ENCODE assay signal across 9 mouse cellular contexts in genomic region chr5:115193226-115193625, GRCm38 (mm10). TPM values are rescaled to one million over a fixed set of nuclear protein-coding genes. Genes with fewer than 3 reads are reported as not detected.
DNase-seq lines count a peak whose midpoint lies in the region; ATAC-seq and TF ChIP-seq lines count a peak whose summit lies in the region.
"Had no signal": no experiment of that assay in that cellular context is flagged by ENCODE, and none has a peak within 500 bp of the region (broad histone marks: within the 10 kb centered on the region; RNA-seq: fewer than 3 reads in every experiment).

No protein-coding gene starts in this region.

- peak overlapping the region; percentile 76 for H3K9ac ChIP-seq in hindbrain, postnatal 0 days (replicated peaks; ENCODE audit: low read length)
- H3K9ac ChIP-seq in liver, embryonic 11.5 days (ENCODE audit: low read depth, low read length) = no peak overlapping the region
- peak overlapping the region; percentile 87 for H3K9ac ChIP-seq in midbrain, postnatal 0 days (replicated peaks; ENCODE audit: low read length, poor library complexity, severe bottlenecking)
- H3K9ac ChIP-seq in stomach, embryonic 16.5 days (ENCODE audit: low read length) = peak overlapping the region; percentile 65; the same call in 1 of the 2 replicates

- in situ Hi-C loops in Patski (cut with MboI; ENCODE audit: low pct_unique_long_range_greater_than_20kb) = no loop called here

- 0 out of 2 replicates have a peak overlapping the region, but pooled peaks have one; percentile 68 for H3K27ac ChIP-seq in hindbrain, postnatal 0 days
- H3K27ac ChIP-seq in liver, embryonic 11.5 days (ENCODE audit: low read depth, low read length) = no peak overlapping the region
- no peak overlapping the region for H3K27ac ChIP-seq in midbrain, postnatal 0 days (ENCODE audit: low read depth, low read length)
- no peak overlapping the region for H3K27ac ChIP-seq in stomach, embryonic 16.5 days (ENCODE audit: low read length)

- H3K4me1 ChIP-seq in hindbrain, postnatal 0 days (ENCODE audit: insufficient read depth, low read length) = peaks cover 12% of the 10 kb centered on the region
- peaks cover 12% of the 10 kb centered on the region for H3K4me1 ChIP-seq in liver, embryonic 11.5 days (replicated peaks; ENCODE audit: control insufficient read depth, insufficient read depth, low read length)
- H3K4me1 ChIP-seq in midbrain, postnatal 0 days (ENCODE audit: insufficient read depth, low read length) = peaks cover 7% of the 10 kb centered on the region
- H3K4me1 ChIP-seq in stomach, embryonic 16.5 days (ENCODE audit: control insufficient read depth, insufficient read depth, low read length) = peaks cover 15% of the 10 kb centered on the region

- peak overlapping the region; percentile 97 for H3K4me2 ChIP-seq in hindbrain, postnatal 0 days (ENCODE audit: low read depth, low read length)
- H3K4me2 ChIP-seq in liver, embryonic 11.5 days = peak overlapping the region; percentile 98
- peak overlapping the region; percentile 99 for H3K4me2 ChIP-seq in midbrain, postnatal 0 days (ENCODE audit: low read depth, low read length, poor library complexity, severe bottlenecking)
- H3K4me2 ChIP-seq in stomach, embryonic 16.5 days (ENCODE audit: low read depth, low read length) = peak overlapping the region; percentile 100

- H3K27me3 ChIP-seq in Patski = peaks cover 28% of the 10 kb centered on the region
- H3K27me3 ChIP-seq in hindbrain, postnatal 0 days (ENCODE audit: insufficient read depth, low read length) = peaks cover 12% of the 10 kb centered on the region; the same call in 1 of the 2 replicates
- peaks cover 72% of the 10 kb centered on the region for H3K27me3 ChIP-seq in liver, embryonic 11.5 days (replicated peaks; ENCODE audit: control insufficient read depth, insufficient read depth, low read length)
- H3K27me3 ChIP-seq in midbrain, postnatal 0 days (ENCODE audit: insufficient read depth, low read length) = peaks cover 24% of the 10 kb centered on the region
- peaks cover 37% of the 10 kb centered on the region for H3K27me3 ChIP-seq in stomach, embryonic 16.5 days (ENCODE audit: control insufficient read depth, insufficient read depth, low read length)

- WGBS in hindbrain, postnatal 0 days = under 1% methylated on average over 34 of the region's 34 CpGs
- 2% methylated on average over 34 of the region's 34 CpGs for WGBS in liver, embryonic 11.5 days
- 0% methylated on average over 34 of the region's 34 CpGs for WGBS in midbrain, postnatal 0 days
- under 1% methylated on average over 34 of the region's 34 CpGs for WGBS in stomach, embryonic 16.5 days

- no peak for TF ChIP-seq CTCF in Patski (IDR thresholded peaks at IDR 0.05)
- no peak for TF ChIP-seq CTCF in hindbrain, postnatal 0 days (IDR thresholded peaks at IDR 0.05; ENCODE audit: low read depth)
- TF ChIP-seq CTCF in midbrain, postnatal 0 days (IDR thresholded peaks at IDR 0.05) = no peak; the same call in 1 of the 2 replicates

- H3K9me3 ChIP-seq in hindbrain, postnatal 0 days (ENCODE audit: low read length) = no peaks in the 10 kb centered on the region
- H3K9me3 ChIP-seq in liver, embryonic 11.5 days (ENCODE audit: control insufficient read depth, low read length) = no peaks in the 10 kb centered on the region
- H3K9me3 ChIP-seq in midbrain, postnatal 0 days (ENCODE audit: low read length) = no peaks in the 10 kb centered on the region
- H3K9me3 ChIP-seq in stomach, embryonic 16.5 days (replicated peaks; ENCODE audit: control insufficient read depth, low read length) = no peaks in the 10 kb centered on the region; the same call in 1 of the 2 replicates

- peak; percentile 20 for DNase-seq in Patski (ENCODE audit: low read depth, low spot score)
- peak; percentile 75 to 82 for DNase-seq in cerebellum, adult 18-20 months
- peak; percentile 33 for DNase-seq in forelimb bud, embryonic 11.5 days (ENCODE audit: low read depth, low spot score)
- peak; percentile 43 for DNase-seq in hindbrain, postnatal 0 days (ENCODE audit: low spot score)
- DNase-seq in liver, embryonic 11.5 days (ENCODE audit: low spot score) = peak; percentile 68
- no peak for DNase-seq in midbrain, postnatal 0 days (ENCODE audit: low spot score)
- no peak for DNase-seq in c-Kit-positive CD71-positive TER-119-positive erythroid progenitor cells, embryonic 14.5 days (ENCODE audit: low spot score)

- peak overlapping the region; percentile 62 for H3K4me3 ChIP-seq in hindbrain, postnatal 0 days (ENCODE audit: low read length)
- H3K4me3 ChIP-seq in liver, embryonic 11.5 days (ENCODE audit: low read depth, low read length) = peak overlapping the region; percentile 64
- peak overlapping the region; percentile 66 for H3K4me3 ChIP-seq in midbrain, postnatal 0 days (ENCODE audit: low read depth, low read length)
- peak overlapping the region; percentile 57 for H3K4me3 ChIP-seq in stomach, embryonic 16.5 days (replicated peaks; ENCODE audit: low read length)

- POLR2A ChIA-PET in Patski (lab: Charles Lee) = no interaction called here

- CTCF ChIA-PET in Patski (lab: Charles Lee) = no interaction called here

- H3K36me3 ChIP-seq in hindbrain, postnatal 0 days (ENCODE audit: insufficient read depth, low read length) = no peaks in the 10 kb centered on the region
- no peaks in the 10 kb centered on the region for H3K36me3 ChIP-seq in liver, embryonic 11.5 days (ENCODE audit: control insufficient read depth, insufficient read depth, low read length)
- no peaks in the 10 kb centered on the region for H3K36me3 ChIP-seq in midbrain, postnatal 0 days (ENCODE audit: insufficient read depth, low read length)
- H3K36me3 ChIP-seq in stomach, embryonic 16.5 days (ENCODE audit: control insufficient read depth, insufficient read depth, low read length) = no peaks in the 10 kb centered on the region

- peak; percentile 67 for ATAC-seq in Patski
- 0 out of 2 replicates have a peak, but pooled peaks have one; percentile 19 for ATAC-seq in hindbrain, postnatal 0 days
- ATAC-seq in liver, embryonic 11.5 days (replicated peaks; ENCODE audit: low FRiP score) = peak; percentile 26; the same call in 1 of the 2 replicates
- ATAC-seq in midbrain, postnatal 0 days (ENCODE audit: low FRiP score) = 0 out of 2 replicates have a peak, but pooled peaks have one; percentile 12
- peak; percentile 38; the same call in 1 of the 2 replicates for ATAC-seq in stomach, embryonic 16.5 days (ENCODE audit: insufficient read depth, low FRiP score)

RNA-seq across cellular contexts. Expression of gene Cabp1, which starts 1.0 kb away (rescaled TPM):
- 0.05 TPM for polyA plus RNA-seq in Patski (2021)
- total RNA-seq in hindbrain, postnatal 0 days (2014; rRNA removed) = 21.4 and 34.6 TPM in 2 replicates
- 20.9 and 23.6 TPM in 2 replicates for polyA plus RNA-seq in hindbrain, postnatal 0 days (2015; fragmentation: Nextera tagmentation; extraction: Ambion mirVana)
- 0.89 and 1.4 TPM in 2 replicates for polyA plus RNA-seq in liver, embryonic 11.5 days (2014; fragmentation: Nextera tagmentation; extraction: Ambion mirVana)
- total RNA-seq in midbrain, postnatal 0 days (2014; rRNA removed) = 15.5 and 29.8 TPM in 2 replicates
- 11.1 and 12.7 TPM in 2 replicates for polyA plus RNA-seq in midbrain, postnatal 0 days (2015; fragmentation: Nextera tagmentation; extraction: Ambion mirVana)
- polyA plus RNA-seq in stomach, embryonic 16.5 days (2015; fragmentation: Nextera tagmentation; extraction: Ambion mirVana) = 0.65 and 1.4 TPM in 2 replicates
- total RNA-seq: hematopoietic stem cell, adult 5-6 weeks had no signal

RNA-seq across cellular contexts. Expression of gene Mlec, which starts 35.2 kb away (rescaled TPM):
- polyA plus RNA-seq in Patski (2021) = 294 TPM
- total RNA-seq in hindbrain, postnatal 0 days (2014; rRNA removed) = 65.5 and 80.9 TPM in 2 replicates
- 15.5 and 20.6 TPM in 2 replicates for polyA plus RNA-seq in hindbrain, postnatal 0 days (2015; fragmentation: Nextera tagmentation; extraction: Ambion mirVana)
- polyA plus RNA-seq in liver, embryonic 11.5 days (2014; fragmentation: Nextera tagmentation; extraction: Ambion mirVana) = 56.2 and 59.5 TPM in 2 replicates
- total RNA-seq in midbrain, postnatal 0 days (2014; rRNA removed) = 61.7 and 64.6 TPM in 2 replicates
- polyA plus RNA-seq in midbrain, postnatal 0 days (2015; fragmentation: Nextera tagmentation; extraction: Ambion mirVana) = 11.4 and 16.2 TPM in 2 replicates
- 66.2 and 68.8 TPM in 2 replicates for polyA plus RNA-seq in stomach, embryonic 16.5 days (2015; fragmentation: Nextera tagmentation; extraction: Ambion mirVana)

RNA-seq across cellular contexts. Expression of gene Pop5, which starts 42.4 kb away (rescaled TPM):
- 123 TPM for polyA plus RNA-seq in Patski (2021)
- 28.8 and 55.6 TPM in 2 replicates for total RNA-seq in hindbrain, postnatal 0 days (2014; rRNA removed)
- 99.1 and 99.3 TPM in 2 replicates for polyA plus RNA-seq in hindbrain, postnatal 0 days (2015; fragmentation: Nextera tagmentation; extraction: Ambion mirVana)
- polyA plus RNA-seq in liver, embryonic 11.5 days (2014; fragmentation: Nextera tagmentation; extraction: Ambion mirVana) = 171 and 181 TPM in 2 replicates
- total RNA-seq in midbrain, postnatal 0 days (2014; rRNA removed) = 33.2 and 41.5 TPM in 2 replicates
- 95.5 and 101 TPM in 2 replicates for polyA plus RNA-seq in midbrain, postnatal 0 days (2015; fragmentation: Nextera tagmentation; extraction: Ambion mirVana)
- 88.6 and 100 TPM in 2 replicates for polyA plus RNA-seq in stomach, embryonic 16.5 days (2015; fragmentation: Nextera tagmentation; extraction: Ambion mirVana)

RNA-seq across cellular contexts. Expression of gene Unc119b, which starts 58.5 kb away (rescaled TPM):
- polyA plus RNA-seq in Patski (2021) = 98.3 TPM
- total RNA-seq in hindbrain, postnatal 0 days (2014; rRNA removed) = 27.0 and 32.1 TPM in 2 replicates
- polyA plus RNA-seq in hindbrain, postnatal 0 days (2015; fragmentation: Nextera tagmentation; extraction: Ambion mirVana) = 22.5 and 23.4 TPM in 2 replicates
- polyA plus RNA-seq in liver, embryonic 11.5 days (2014; fragmentation: Nextera tagmentation; extraction: Ambion mirVana) = 26.8 and 27.3 TPM in 2 replicates
- total RNA-seq in midbrain, postnatal 0 days (2014; rRNA removed) = 28.4 and 30.0 TPM in 2 replicates
- 16.9 and 18.4 TPM in 2 replicates for polyA plus RNA-seq in midbrain, postnatal 0 days (2015; fragmentation: Nextera tagmentation; extraction: Ambion mirVana)
- 22.2 and 25.4 TPM in 2 replicates for polyA plus RNA-seq in stomach, embryonic 16.5 days (2015; fragmentation: Nextera tagmentation; extraction: Ambion mirVana)

Comparison
In these comparisons a context has a peak if more than half of its experiments do, and no peak if none do; other contexts are left out.
1. ATAC-seq: peak in every context shown above with its lines; median percentile 67 in Patski; 38 in stomach, embryonic 16.5 days; 26 in liver, embryonic 11.5 days; 19 in hindbrain, postnatal 0 days; 12 in midbrain, postnatal 0 days.
2. DNase-seq: peak in Patski (single experiment), cerebellum, adult 18-20 months (2 of 2), forelimb bud, embryonic 11.5 days (single experiment), hindbrain, postnatal 0 days (single experiment) and liver, embryonic 11.5 days (single experiment); none in midbrain, postnatal 0 days (single experiment) and c-Kit-positive CD71-positive TER-119-positive erythroid progenitor cells, embryonic 14.5 days (single experiment).
3. Peak in every context shown above with its lines, with median percentiles within 50 percentile points of each other: H3K4me2 ChIP-seq and H3K4me3 ChIP-seq.